ENCODE assay signal across 31 mouse cellular contexts in genomic region chrX:83487598-83487997, GRCm38 (mm10). TPM values are rescaled to one million over a fixed set of nuclear protein-coding genes. Genes with fewer than 3 reads are reported as not detected.
"Had no signal": no experiment of that assay in that cellular context is flagged by ENCODE, and none has a peak within 500 bp of the region (broad histone marks: within the 10 kb centered on the region; RNA-seq: fewer than 3 reads in every experiment).

TSS of gene Tsga8 (minus strand) at chrX:83487924.

- H3K27me3 ChIP-seq: heart, embryonic 12.5 days; hindbrain, embryonic 13.5 days; hindbrain, embryonic 15.5 days; kidney, embryonic 15.5 days; limb, embryonic 13.5 days; limb, embryonic 15.5 days had no signal

- H3K27ac ChIP-seq: gastrocnemius, adult 2 months; heart, embryonic 10.5 days; hindbrain, embryonic 13.5 days; hindbrain, embryonic 15.5 days; hindbrain, postnatal 0 days; kidney, embryonic 15.5 days; kidney, postnatal 0 days; limb, embryonic 13.5 days; limb, embryonic 15.5 days had no signal

- H3K4me3 ChIP-seq: gastrocnemius, adult 2 months; heart, embryonic 10.5 days; heart, embryonic 12.5 days; hindbrain, embryonic 13.5 days; hindbrain, embryonic 15.5 days; kidney, embryonic 15.5 days; limb, embryonic 13.5 days; limb, embryonic 15.5 days had no signal

- DNase-seq: gastrocnemius, adult 2 months; gastrocnemius, postnatal 10 days; gastrocnemius, postnatal 25 days; heart, adult 18-20 months; heart, postnatal 10 days; kidney, adult 11 months; kidney, adult 2 months; kidney, adult 9 months; kidney, postnatal 14 days; kidney, postnatal 36 days; layer of hippocampus, adult 9-11 months; layer of hippocampus, postnatal 36 days; left cerebral cortex, postnatal 4 days had no signal

- H3K36me3 ChIP-seq: heart, embryonic 10.5 days; heart, embryonic 12.5 days; hindbrain, embryonic 13.5 days; hindbrain, embryonic 15.5 days; kidney, embryonic 15.5 days; limb, embryonic 13.5 days; limb, embryonic 15.5 days had no signal

- H3K4me1 ChIP-seq: heart, embryonic 10.5 days; heart, embryonic 12.5 days; hindbrain, embryonic 13.5 days; hindbrain, embryonic 15.5 days; kidney, embryonic 15.5 days; limb, embryonic 13.5 days; limb, embryonic 15.5 days had no signal

RNA-seq across cellular contexts. Expression of gene Tsga8, which starts in this region (rescaled TPM):
- polyA plus RNA-seq: frontal cortex, adult 2 months; heart, embryonic 10.5 days; heart, embryonic 12.5 days; heart, embryonic 14.5 days; heart, embryonic 16.5 days; hindbrain, embryonic 11.5 days; hindbrain, embryonic 13.5 days; hindbrain, embryonic 15.5 days; hindbrain, postnatal 0 days; intestine, embryonic 14.5 days; intestine, embryonic 16.5 days; kidney, adult 2 months; kidney, embryonic 15.5 days; kidney, postnatal 0 days; large intestine, adult 2 months; limb, embryonic 11.5 days; limb, embryonic 13.5 days; limb, embryonic 15.5 days; liver, adult 2 months had no signal
